Mouse (Mus musculus) hindbrain, embryonic 14.5 days (tissue): ENCODE results near the gene Gm43191. TPM values are rescaled to one million over a fixed set of nuclear protein-coding genes. Genes with fewer than 3 reads are reported as not detected.

ENCODE experiments used
- ATAC-seq: fragments of 200-750 bp; cut with Nextera tagmentation; 2 replicates; pipeline ENCODE4 v1.8.0; 2017; ENCODE audit warnings: moderate number of reproducible peaks, mild to moderate bottlenecking, moderate TSS enrichment, moderate library complexity; ENCODE audit not compliant: low FRiP score
- DNase-seq: peaks from one replicate; pipeline ENCODE4 v3.0.0-alpha.2; 2015; ENCODE audit warnings: low spot score
- H3K27ac ChIP-seq: fragments of 300-500 bp; sonication (generic); 2 replicates; pipeline ENCODE4 v1.5.1; 2014; ENCODE audit warnings: mild to moderate bottlenecking, moderate library complexity
- H3K27me3 ChIP-seq: fragments of 300-500 bp; sonication (generic); 2 replicates; pipeline ENCODE4 v1.6.1; 2014; ENCODE audit warnings: mild to moderate bottlenecking, low read length, mixed read lengths; ENCODE audit not compliant: control insufficient read depth, insufficient read depth
- H3K36me3 ChIP-seq: fragments of 300-500 bp; sonication (generic); replicated peaks from 2 replicates; pipeline ENCODE4 v1.6.1; 2014; ENCODE audit not compliant: control insufficient read depth, insufficient read depth
- H3K4me1 ChIP-seq: fragments of 300-500 bp; sonication (generic); replicated peaks from 2 replicates; pipeline ENCODE4 v1.6.1; 2014; ENCODE audit warnings: antibody characterized with exemption, low read length, mixed read lengths; ENCODE audit not compliant: control insufficient read depth, insufficient read depth
- H3K4me2 ChIP-seq: fragments of 300-500 bp; sonication (generic); replicated peaks from 2 replicates; pipeline ENCODE4 v1.6.1; 2014; ENCODE audit warnings: mild to moderate bottlenecking, moderate library complexity
- H3K4me3 ChIP-seq: fragments of 300-500 bp; sonication (generic); replicated peaks from 2 replicates; pipeline ENCODE4 v1.5.1; 2014; ENCODE audit warnings: mild to moderate bottlenecking, low read length
- H3K9ac ChIP-seq: fragments of 300-500 bp; sonication (generic); 2 replicates; pipeline ENCODE4 v1.6.1; 2014
- H3K9me3 ChIP-seq: fragments of 300-500 bp; sonication (generic); 2 replicates; pipeline ENCODE4 v1.6.1; 2016; ENCODE audit warnings: low read length; ENCODE audit not compliant: control insufficient read depth
- WGBS: fragments of 180-500 bp; shearing (Covaris S2); extraction: QIAGEN DNeasy Blood & Tissue Kit; methylation state at CpG from one replicate; pipeline ENCODE4 v1.1.7; 2014; 5-methylcytosine and 5-hydroxymethylcytosine counted together
- polyA plus RNA-seq: library from polyadenylated mRNA; unstranded; fragments of >200 nt; fragmentation: Nextera tagmentation; extraction: Ambion mirVana; gene quantifications from 2 replicates; pipeline ENCODE4 v1.2.1, GENCODE M21; 2014

The Gm43191 gene
- polyA plus RNA-seq, 1 experiment from 2014 or later, result not detected

- H3K4me2 ChIP-seq, result peak overlapping the region; percentile 47
- H3K9ac ChIP-seq, result peak overlapping the region; percentile 71
- peak overlapping the region; percentile 72 for H3K27ac ChIP-seq
- ATAC-seq (peak; percentile 82), DNase-seq (peak; percentile 69)
- WGBS, result 2% methylated on average over 22 of the region's 22 CpGs
- H3K4me1 ChIP-seq, result peaks cover 8% of the 10 kb centered on the region; the same call in 1 of the 2 replicates
- no peaks in the 10 kb centered on the region for H3K9me3 ChIP-seq
- H3K36me3 ChIP-seq, result peaks cover 26% of the 10 kb centered on the region
- no peaks in the 10 kb centered on the region for H3K27me3 ChIP-seq
- H3K4me3 ChIP-seq, result peak overlapping the region; percentile 68
These were observed 86.9 kb downstream of the Gm43191 start for GRCm38 (mm10) chr3:116594076-116594727.

Other genes with a start within 250 kb of the Gm43191 start
- gene Rtca, start 173.1 kb downstream of the Gm43191 start, polyA plus RNA-seq, result 113 and 115 TPM in 2 replicates
- 10.9 and 11.6 TPM in 2 replicates for gene Dbt, start 168.2 kb downstream of the Gm43191 start, polyA plus RNA-seq
- gene Lrrc39, start 118.3 kb downstream of the Gm43191 start, polyA plus RNA-seq, result 0.39 TPM in 1 of 2 replicates, not detected in the other
- gene Sass6, start 86.3 kb downstream of the Gm43191 start, polyA plus RNA-seq, result 13.1 and 14.2 TPM in 2 replicates
- 15.9 and 24.5 TPM in 2 replicates for gene Trmt13, start 66.7 kb downstream of the Gm43191 start, polyA plus RNA-seq
- 71.2 and 77.0 TPM in 2 replicates for gene Mfsd14a, start 18.6 kb downstream of the Gm43191 start, polyA plus RNA-seq
- 10.1 and 10.3 TPM in 2 replicates for gene Slc35a3, start 31.6 kb upstream of the Gm43191 start, polyA plus RNA-seq
- gene Agl, start 126.9 kb upstream of the Gm43191 start, polyA plus RNA-seq, result 18.9 and 19.5 TPM in 2 replicates
- 4.8 and 6.0 TPM in 2 replicates for gene Frrs1, start 178.2 kb upstream of the Gm43191 start, polyA plus RNA-seq